Mouse (Mus musculus): ENCODE results near the gene Tnrc6c.

- no peak for TF ChIP-seq CTCF (conservative IDR thresholded peaks at IDR 0.05; ENCODE audit: low read length)
- no peak for TF ChIP-seq NANOG (IDR thresholded peaks at IDR 0.05; ENCODE audit: borderline replicate concordance, low read length)
- TF ChIP-seq POU5F1 (IDR thresholded peaks at IDR 0.05; ENCODE audit: borderline replicate concordance, low read length) = no peak
Observed at GRCm38 (mm10) chr11:117761801-117762200, 107.7 kb downstream of the Tnrc6c start.
